Mouse (Mus musculus) hindbrain, embryonic 16.5 days (tissue): ENCODE results near the gene 2900026A02Rik. TPM values are rescaled to one million over a fixed set of nuclear protein-coding genes. Genes with fewer than 3 reads are reported as not detected.
A peak's percentile ranks its signal among the peaks of the same experiment; 100 is the strongest.

Source experiments
- ATAC-seq: fragments of 200-750 bp; cut with Nextera tagmentation; 2 replicates; pipeline ENCODE4 v1.8.0; 2017; ENCODE audit warnings: moderate TSS enrichment, moderate library complexity
- H3K27ac ChIP-seq: fragments of 300-500 bp; sonication (generic); 2 replicates; pipeline ENCODE4 v1.5.1; 2014; ENCODE audit warnings: low read depth, mild to moderate bottlenecking, control low read depth, low read length, moderate library complexity
- H3K27me3 ChIP-seq: fragments of 300-500 bp; sonication (generic); replicated peaks from 2 replicates; pipeline ENCODE4 v1.6.1; 2014; ENCODE audit warnings: low read length; ENCODE audit not compliant: control insufficient read depth, insufficient read depth
- H3K36me3 ChIP-seq: fragments of 300-500 bp; sonication (generic); 2 replicates; pipeline ENCODE4 v1.6.1; 2014; ENCODE audit warnings: mild to moderate bottlenecking, low read length, moderate library complexity, mixed read lengths; ENCODE audit not compliant: control insufficient read depth, insufficient read depth
- H3K4me1 ChIP-seq: fragments of 300-500 bp; sonication (generic); 2 replicates; pipeline ENCODE4 v1.6.1; 2014; ENCODE audit warnings: low read depth, low read length; ENCODE audit not compliant: control insufficient read depth, insufficient read depth
- H3K4me2 ChIP-seq: fragments of 300-500 bp; sonication (generic); 2 replicates; pipeline ENCODE4 v1.6.1; 2014; ENCODE audit warnings: mild to moderate bottlenecking, low read length, control low read depth, moderate library complexity
- H3K4me3 ChIP-seq: fragments of 300-500 bp; sonication (generic); 2 replicates; pipeline ENCODE4 v1.5.1; 2014; ENCODE audit warnings: mild to moderate bottlenecking, low read length, control low read depth, moderate library complexity
- H3K9ac ChIP-seq: fragments of 300-500 bp; sonication (generic); 2 replicates; pipeline ENCODE4 v1.6.1; 2014; ENCODE audit warnings: low read depth, mild to moderate bottlenecking, control low read depth, low read length, moderate library complexity
- H3K9me3 ChIP-seq: fragments of 300-500 bp; sonication (generic); 2 replicates; pipeline ENCODE4 v1.6.1; 2014; ENCODE audit warnings: mild to moderate bottlenecking, low read length, moderate library complexity; ENCODE audit not compliant: control insufficient read depth
- WGBS: fragments of 180-500 bp; shearing (Covaris S2); extraction: QIAGEN DNeasy Blood & Tissue Kit; methylation state at CpG from one replicate; pipeline ENCODE4 v1.1.7; 2014; 5-methylcytosine and 5-hydroxymethylcytosine counted together
- polyA plus RNA-seq: library from polyadenylated mRNA; unstranded; fragments of >200 nt; fragmentation: Nextera tagmentation; extraction: Ambion mirVana; gene quantifications from 2 replicates; pipeline ENCODE4 v1.2.1, GENCODE M21; 2015

2900026A02Rik gene
- polyA plus RNA-seq, 1 experiment from 2014 or later = 4.3 TPM

GRCm38 (mm10) chr5:113045511-113046273 is 175.3 kb downstream of the 2900026A02Rik start:
- Histone ChIP-seq H3K4me2 (no peak overlapping the region), H3K27ac (no peak overlapping the region; the same call in 1 of the 2 replicates), H3K27me3 (no peaks in the 10 kb centered on the region), H3K9ac (no peak overlapping the region), H3K9me3 (no peaks in the 10 kb centered on the region; the same call in 1 of the 2 replicates), H3K36me3 (no peaks in the 10 kb centered on the region), H3K4me1 (peaks cover 13% of the 10 kb centered on the region), H3K4me3 (no peak overlapping the region)
- 0 out of 2 replicates have a peak, but pooled peaks have one; percentile 28 for ATAC-seq
- WGBS = 75% methylated on average over 10 of the region's 10 CpGs

GRCm38 (mm10) chr5:113043531-113043930 is 177.5 kb downstream of the 2900026A02Rik start:
- H3K4me3 ChIP-seq = no peak overlapping the region
- H3K27ac ChIP-seq = peak overlapping the region; percentile 16; the same call in 1 of the 2 replicates
- no peak overlapping the region for H3K4me2 ChIP-seq
- H3K9me3 ChIP-seq = no peaks in the 10 kb centered on the region; the same call in 1 of the 2 replicates
- peaks cover 8% of the 10 kb centered on the region for H3K4me1 ChIP-seq
- 0 out of 2 replicates have a peak, but pooled peaks have one; percentile 16 for ATAC-seq
- H3K27me3 ChIP-seq = no peaks in the 10 kb centered on the region
- 71% methylated on average over 8 of the region's 8 CpGs for WGBS
- H3K9ac ChIP-seq = no peak overlapping the region
- H3K36me3 ChIP-seq = no peaks in the 10 kb centered on the region

GRCm38 (mm10) chr5:113041567-113042071 is 179.4 kb downstream of the 2900026A02Rik start:
- 5% methylated on average over 5 of the region's 5 CpGs for WGBS
- H3K9me3 ChIP-seq = no peaks in the 10 kb centered on the region

GRCm38 (mm10) chr5:113040776-113041175 is 180.3 kb downstream of the 2900026A02Rik start:
- Histone ChIP-seq H3K27ac (peak overlapping the region; percentile 73), H3K9ac (no peak overlapping the region), H3K36me3 (no peaks in the 10 kb centered on the region), H3K27me3 (no peaks in the 10 kb centered on the region), H3K9me3 (no peaks in the 10 kb centered on the region), H3K4me2 (no peak overlapping the region), H3K4me1 (peaks cover 8% of the 10 kb centered on the region), H3K4me3 (no peak overlapping the region)
- no peak for ATAC-seq
- WGBS = 55% methylated on average over 6 of the region's 6 CpGs

More at GRCm38 (mm10) chr5:113041567-113042071, 179.4 kb downstream of the 2900026A02Rik start:
- peak overlapping the region; percentile 73 for H3K27ac ChIP-seq
- H3K4me2 ChIP-seq = no peak overlapping the region
- ATAC-seq = peak; percentile 95
- H3K36me3 ChIP-seq = no peaks in the 10 kb centered on the region
- H3K4me1 ChIP-seq = peaks cover 8% of the 10 kb centered on the region
- no peak overlapping the region for H3K4me3 ChIP-seq
- H3K9ac ChIP-seq = no peak overlapping the region
- H3K27me3 ChIP-seq = no peaks in the 10 kb centered on the region

- no peak overlapping the region for H3K9ac ChIP-seq
- no peak overlapping the region for H3K27ac ChIP-seq
- ATAC-seq = no peak
- no peaks in the 10 kb centered on the region for H3K27me3 ChIP-seq
- no peaks in the 10 kb centered on the region for H3K36me3 ChIP-seq
- H3K4me2 ChIP-seq = no peak overlapping the region
- H3K9me3 ChIP-seq = no peaks in the 10 kb centered on the region
- peaks cover 15% of the 10 kb centered on the region for H3K4me1 ChIP-seq
- no peak overlapping the region for H3K4me3 ChIP-seq
- WGBS = 68% methylated on average over 6 of the region's 6 CpGs
Measured at GRCm38 (mm10) chr5:113038601-113039000, 182.4 kb downstream of the 2900026A02Rik start.

Other genes with a start within 250 kb of the 2900026A02Rik start
- gene Grk3, start 205.4 kb downstream of the 2900026A02Rik start, polyA plus RNA-seq = 27.2 and 30.8 TPM in 2 replicates
- not detected in 2 replicates for gene Crybb2, start 151.1 kb downstream of the 2900026A02Rik start, polyA plus RNA-seq
- 0.86 and 1.8 TPM in 2 replicates for gene Crybb3, start 139.7 kb downstream of the 2900026A02Rik start, polyA plus RNA-seq
- not detected in 2 replicates for gene Tmem211, start 5.7 kb upstream of the 2900026A02Rik start, polyA plus RNA-seq
- gene Sgsm1, start 89.5 kb upstream of the 2900026A02Rik start, polyA plus RNA-seq = 19.4 and 23.0 TPM in 2 replicates
- not detected in 2 replicates for gene Aym1, start 136.1 kb upstream of the 2900026A02Rik start, polyA plus RNA-seq